Mouse (Mus musculus) liver, embryonic 12.5 days (tissue): ENCODE results near the gene Hdac11. TPM values are rescaled to one million over a fixed set of nuclear protein-coding genes. Genes with fewer than 3 reads are reported as not detected.
"Not testable (repeated sequence)": the region's sequence is repeated elsewhere in the genome, so short reads cannot be mapped to it uniquely, and the experiment has no call there.

Source experiments
- ATAC-seq: fragments of 200-750 bp; cut with Nextera tagmentation; 2 replicates; pipeline ENCODE4 v1.8.0; 2017; ENCODE audit warnings: moderate number of reproducible peaks, mild to moderate bottlenecking, moderate library complexity
- H3K27ac ChIP-seq: fragments of 300-500 bp; sonication (generic); 2 replicates; pipeline ENCODE4 v1.5.1; 2016; ENCODE audit warnings: mild to moderate bottlenecking
- H3K27me3 ChIP-seq: fragments of 300-500 bp; sonication (generic); replicated peaks from 2 replicates; pipeline ENCODE4 v1.6.1; 2016; ENCODE audit warnings: mild to moderate bottlenecking, moderate library complexity
- H3K36me3 ChIP-seq: fragments of 300-500 bp; sonication (generic); 2 replicates; pipeline ENCODE4 v1.6.1; 2016; ENCODE audit warnings: mild to moderate bottlenecking, moderate library complexity
- H3K4me1 ChIP-seq: fragments of 300-500 bp; sonication (generic); 2 replicates; pipeline ENCODE4 v1.6.1; 2016
- H3K4me2 ChIP-seq: fragments of 300-500 bp; sonication (generic); 2 replicates; pipeline ENCODE4 v1.6.1; 2016; ENCODE audit warnings: mild to moderate bottlenecking, moderate library complexity
- H3K4me3 ChIP-seq: fragments of 300-500 bp; sonication (generic); 2 replicates; pipeline ENCODE4 v1.5.1; 2016; ENCODE audit warnings: mild to moderate bottlenecking, moderate library complexity
- H3K9ac ChIP-seq: fragments of 300-500 bp; sonication (generic); 2 replicates; pipeline ENCODE4 v1.6.1; 2016; ENCODE audit warnings: mild to moderate bottlenecking, moderate library complexity
- H3K9me3 ChIP-seq: fragments of 300-500 bp; sonication (generic); replicated peaks from 2 replicates; pipeline ENCODE4 v1.6.1; 2016; ENCODE audit warnings: mild to moderate bottlenecking, moderate library complexity
- WGBS: fragments of 180-500 bp; shearing (Covaris S2); methylation state at CpG from one replicate; pipeline ENCODE4 v1.1.7; 2016; ENCODE audit not compliant: insufficient replicate concordance; 5-methylcytosine and 5-hydroxymethylcytosine counted together
- polyA plus RNA-seq: library from polyadenylated mRNA; unstranded; fragments of >200 nt; fragmentation: Nextera tagmentation; extraction: Ambion mirVana; gene quantifications from 2 replicates; pipeline ENCODE4 v1.2.1, GENCODE M21; 2016

Hdac11 gene
- polyA plus RNA-seq, 1 experiment from 2014 or later = 6.0 TPM

- WGBS = 32% methylated on average over 3 of the region's 3 CpGs
- Histone ChIP-seq H3K4me3 (no peak overlapping the region), H3K4me1 (peaks cover 13% of the 10 kb centered on the region; the same call in 1 of the 2 replicates), H3K27ac (no peak overlapping the region), H3K36me3 (no peaks in the 10 kb centered on the region), H3K9me3 (no peaks in the 10 kb centered on the region), H3K9ac (no peak overlapping the region), H3K4me2 (no peak overlapping the region), H3K27me3 (peaks cover 25% of the 10 kb centered on the region)
- ATAC-seq = no peak; the same call in 1 of the 2 replicates
Observed at GRCm38 (mm10) chr6:91192421-91192820, 36.0 kb downstream of the Hdac11 start.

GRCm38 (mm10) chr6:91192851-91193545 lies 36.5 kb downstream of the Hdac11 start:
- no peaks in the 10 kb centered on the region for H3K9me3 ChIP-seq
- peak; percentile 44; the same call in 1 of the 2 replicates for ATAC-seq
- H3K4me3 ChIP-seq = no peak overlapping the region
- no peak overlapping the region for H3K9ac ChIP-seq
- no peaks in the 10 kb centered on the region for H3K36me3 ChIP-seq
- WGBS = 40% methylated on average over 1 of the region's 1 CpGs
- peaks cover 13% of the 10 kb centered on the region; the same call in 1 of the 2 replicates for H3K4me1 ChIP-seq
- H3K27ac ChIP-seq = peak overlapping the region; percentile 16; the same call in 1 of the 2 replicates
- H3K4me2 ChIP-seq = no peak overlapping the region
- peaks cover 19% of the 10 kb centered on the region for H3K27me3 ChIP-seq

- WGBS = 45% methylated on average over 2 of the region's 2 CpGs
- Histone ChIP-seq H3K9me3 (no peaks in the 10 kb centered on the region), H3K4me2 (no peak overlapping the region), H3K27me3 (peaks cover 19% of the 10 kb centered on the region), H3K9ac (no peak overlapping the region), H3K27ac (no peak overlapping the region), H3K4me3 (no peak overlapping the region), H3K4me1 (0 out of 2 replicates have a peak, but pooled peaks cover 5% of the 10 kb centered on the region), H3K36me3 (no peaks in the 10 kb centered on the region)
- peak; percentile 5; the same call in 1 of the 2 replicates for ATAC-seq
Observed at GRCm38 (mm10) chr6:91198456-91198855, 42.0 kb downstream of the Hdac11 start.

- 53% methylated on average over 8 of the region's 8 CpGs for WGBS
- no peak overlapping the region for H3K9ac ChIP-seq
- no peak overlapping the region for H3K4me3 ChIP-seq
- H3K4me1 ChIP-seq = no peaks in the 10 kb centered on the region
- no peaks in the 10 kb centered on the region for H3K9me3 ChIP-seq
- no peak for ATAC-seq
- H3K27me3 ChIP-seq = peaks cover 19% of the 10 kb centered on the region
- H3K27ac ChIP-seq = no peak overlapping the region
- H3K4me2 ChIP-seq = no peak overlapping the region
- H3K36me3 ChIP-seq = no peaks in the 10 kb centered on the region
Observed at GRCm38 (mm10) chr6:91200429-91201188, 44.1 kb downstream of the Hdac11 start.

- no peak overlapping the region for H3K4me2 ChIP-seq
- 64% methylated on average over 8 of the region's 8 CpGs for WGBS
- H3K9ac ChIP-seq = no peak overlapping the region
- no peak overlapping the region for H3K27ac ChIP-seq
- H3K27me3 ChIP-seq = peaks cover 25% of the 10 kb centered on the region
- no peaks in the 10 kb centered on the region for H3K9me3 ChIP-seq
- no peak overlapping the region for H3K4me3 ChIP-seq
- H3K36me3 ChIP-seq = no peaks in the 10 kb centered on the region
- no peaks in the 10 kb centered on the region for H3K4me1 ChIP-seq
- no peak for ATAC-seq
Observed at GRCm38 (mm10) chr6:91201881-91202341, 45.4 kb downstream of the Hdac11 start.

- H3K36me3 ChIP-seq = no peaks in the 10 kb centered on the region
- no peak overlapping the region for H3K27ac ChIP-seq
- H3K4me1 ChIP-seq = no peaks in the 10 kb centered on the region
- no peak overlapping the region for H3K9ac ChIP-seq
- no peak for ATAC-seq
- peaks cover 30% of the 10 kb centered on the region for H3K27me3 ChIP-seq
- no peak overlapping the region for H3K4me2 ChIP-seq
- no peaks in the 10 kb centered on the region for H3K9me3 ChIP-seq
- WGBS = 51% methylated on average over 4 of the region's 4 CpGs
- H3K4me3 ChIP-seq = no peak overlapping the region
Observed at GRCm38 (mm10) chr6:91202571-91202970, 46.1 kb downstream of the Hdac11 start.

GRCm38 (mm10) chr6:91205346-91205745 lies 48.9 kb downstream of the Hdac11 start:
- WGBS = 57% methylated on average over 3 of the region's 3 CpGs
- no peak overlapping the region for H3K4me3 ChIP-seq
- H3K27ac ChIP-seq = no peak overlapping the region
- H3K4me2 ChIP-seq = no peak overlapping the region
- peaks cover 50% of the 10 kb centered on the region for H3K27me3 ChIP-seq
- no peaks in the 10 kb centered on the region for H3K9me3 ChIP-seq
- H3K4me1 ChIP-seq = no peaks in the 10 kb centered on the region
- no peaks in the 10 kb centered on the region for H3K36me3 ChIP-seq
- no peak overlapping the region for H3K9ac ChIP-seq
- no peak for ATAC-seq

GRCm38 (mm10) chr6:91205791-91206190 lies 49.3 kb downstream of the Hdac11 start:
- no peak overlapping the region for H3K9ac ChIP-seq
- H3K27me3 ChIP-seq = peaks cover 51% of the 10 kb centered on the region
- no peak overlapping the region for H3K4me2 ChIP-seq
- no peak overlapping the region for H3K4me3 ChIP-seq
- H3K36me3 ChIP-seq = no peaks in the 10 kb centered on the region
- H3K27ac ChIP-seq = no peak overlapping the region
- no peaks in the 10 kb centered on the region for H3K9me3 ChIP-seq
- H3K4me1 ChIP-seq = no peaks in the 10 kb centered on the region
- WGBS = 45% methylated on average over 5 of the region's 5 CpGs
- ATAC-seq = no peak

- H3K4me1 ChIP-seq = no peaks in the 10 kb centered on the region; the same call in 1 of the 2 replicates
- H3K9me3 ChIP-seq = no peaks in the 10 kb centered on the region
- no peak overlapping the region for H3K4me2 ChIP-seq
- peaks cover 59% of the 10 kb centered on the region for H3K27me3 ChIP-seq
- H3K9ac ChIP-seq = no peak overlapping the region
- no peak for ATAC-seq
- H3K36me3 ChIP-seq = no peaks in the 10 kb centered on the region
- H3K27ac ChIP-seq = no peak overlapping the region
- 43% methylated on average over 3 of the region's 3 CpGs for WGBS
- no peak overlapping the region for H3K4me3 ChIP-seq
Observed at GRCm38 (mm10) chr6:91207491-91207890, 51.0 kb downstream of the Hdac11 start.

GRCm38 (mm10) chr6:91209780-91210179 lies 53.3 kb downstream of the Hdac11 start:
- Histone ChIP-seq H3K4me3 (no peak overlapping the region), H3K4me2 (no peak overlapping the region), H3K36me3 (no peaks in the 10 kb centered on the region), H3K27ac (no peak overlapping the region), H3K27me3 (peaks cover 74% of the 10 kb centered on the region), H3K4me1 (no peaks in the 10 kb centered on the region; the same call in 1 of the 2 replicates), H3K9me3 (no peaks in the 10 kb centered on the region), H3K9ac (no peak overlapping the region)
- no peak for ATAC-seq
- WGBS = 13% methylated on average over 2 of the region's 2 CpGs

- WGBS = 19% methylated on average over 3 of the region's 3 CpGs
- ATAC-seq = no peak
- Histone ChIP-seq H3K27ac (no peak overlapping the region), H3K4me3 (no peak overlapping the region), H3K36me3 (no peaks in the 10 kb centered on the region), H3K9ac (no peak overlapping the region), H3K9me3 (no peaks in the 10 kb centered on the region), H3K4me1 (no peaks in the 10 kb centered on the region; the same call in 1 of the 2 replicates), H3K27me3 (peaks cover 77% of the 10 kb centered on the region), H3K4me2 (no peak overlapping the region)
Observed at GRCm38 (mm10) chr6:91210852-91211251, 54.4 kb downstream of the Hdac11 start.

- ATAC-seq, H3K9ac ChIP-seq, H3K27ac ChIP-seq, H3K4me1 ChIP-seq, H3K9me3 ChIP-seq, H3K36me3 ChIP-seq: not testable (repeated sequence)
- Histone ChIP-seq H3K27me3 (peaks cover 69% of the 10 kb centered on the region), H3K4me3 (peak within 1 kb of the TSS; percentile 31), H3K4me2 (peak within 1 kb of the TSS; percentile 49)
Observed at GRCm38 (mm10) chr6:91212155-91212554, 55.7 kb downstream of the Hdac11 start, which contains the start of gene Fbln2. Gene Fbln2, plus strand, starts transcription at chr6:91212455.
